15 mouse cellular contexts compared by ENCODE assay signal in genomic region chr15:102262582-102262981, GRCm38 (mm10). TPM values are rescaled to one million over a fixed set of nuclear protein-coding genes. Genes with fewer than 3 reads are reported as not detected.
A peak's percentile ranks its signal among the peaks of the same experiment; 100 is the strongest.
DNase-seq lines count a peak whose midpoint lies in the region; ATAC-seq lines count a peak whose summit lies in the region.
"Had no signal": no experiment of that assay in that cellular context is flagged by ENCODE, and none has a peak within 500 bp of the region (broad histone marks: within the 10 kb centered on the region; RNA-seq: fewer than 3 reads in every experiment).

No protein-coding gene starts in this region.

- no peaks in the 10 kb centered on the region for H3K9me3 ChIP-seq in embryonic facial prominence, embryonic 10.5 days
- no peaks in the 10 kb centered on the region for H3K9me3 ChIP-seq in limb, embryonic 12.5 days
- H3K9me3 ChIP-seq in stomach, embryonic 16.5 days (replicated peaks; ENCODE audit: control insufficient read depth, low read length), result no peaks in the 10 kb centered on the region
- H3K9me3 ChIP-seq: heart, embryonic 12.5 days; hindbrain, embryonic 10.5 days; liver, embryonic 13.5 days had no signal

- peak; percentile 81 for DNase-seq in right cerebral cortex, adult 18-20 months
- DNase-seq in right cerebral cortex, postnatal 14 days, result no peak
- no peak for DNase-seq in embryonic facial prominence, embryonic 10.5 days (ENCODE audit: low spot score)
- DNase-seq in yolk sac, embryonic 10.5 days (ENCODE audit: low spot score), result no peak
- no peak for DNase-seq in ovary, adult 18-20 months (ENCODE audit: low spot score)
- DNase-seq in spleen, postnatal 14 days (ENCODE audit: low spot score in 2 of 2), result no peak
- DNase-seq: cerebellum, adult 2 months; kidney, adult 11 months; liver, embryonic 13.5 days; lung, postnatal 36 days had no signal

- H3K36me3 ChIP-seq in embryonic facial prominence, embryonic 10.5 days (replicated peaks), result no peaks in the 10 kb centered on the region
- no peaks in the 10 kb centered on the region for H3K36me3 ChIP-seq in limb, embryonic 12.5 days
- H3K36me3 ChIP-seq in stomach, embryonic 16.5 days (ENCODE audit: control insufficient read depth, insufficient read depth, low read length), result no peaks in the 10 kb centered on the region
- H3K36me3 ChIP-seq: heart, embryonic 12.5 days; hindbrain, embryonic 10.5 days; liver, embryonic 13.5 days had no signal

- WGBS in embryonic facial prominence, embryonic 10.5 days, result 48% methylated on average over 7 of the region's 7 CpGs
- 43% methylated on average over 7 of the region's 7 CpGs for WGBS in limb, embryonic 12.5 days
- 35% methylated on average over 7 of the region's 7 CpGs for whole genome bisulfite sequencing in stomach, embryonic 16.5 days

- H3K9ac ChIP-seq in limb, embryonic 12.5 days (replicated peaks), result no peak overlapping the region
- no peak overlapping the region for H3K9ac ChIP-seq in stomach, embryonic 16.5 days (ENCODE audit: low read length)
- H3K9ac ChIP-seq: heart, embryonic 12.5 days; liver, embryonic 13.5 days had no signal

- peaks cover 25% of the 10 kb centered on the region for H3K27me3 ChIP-seq in embryonic facial prominence, embryonic 10.5 days (replicated peaks; ENCODE audit: low read depth, poor library complexity, severe bottlenecking)
- H3K27me3 ChIP-seq in limb, embryonic 12.5 days, result no peaks in the 10 kb centered on the region
- H3K27me3 ChIP-seq in stomach, embryonic 16.5 days (ENCODE audit: control insufficient read depth, insufficient read depth, low read length), result no peaks in the 10 kb centered on the region

- peaks cover 48% of the 10 kb centered on the region for H3K4me1 ChIP-seq in embryonic facial prominence, embryonic 10.5 days
- H3K4me1 ChIP-seq in limb, embryonic 12.5 days (replicated peaks), result peaks cover 42% of the 10 kb centered on the region
- peaks cover 17% of the 10 kb centered on the region for H3K4me1 ChIP-seq in stomach, embryonic 16.5 days (ENCODE audit: control insufficient read depth, insufficient read depth, low read length)

- peak overlapping the region; percentile 41; the same call in 1 of the 2 replicates for H3K27ac ChIP-seq in embryonic facial prominence, embryonic 10.5 days (replicated peaks)
- peak overlapping the region; percentile 18; the same call in 1 of the 2 replicates for H3K27ac ChIP-seq in limb, embryonic 12.5 days
- H3K27ac ChIP-seq in stomach, embryonic 16.5 days (ENCODE audit: low read length), result peak overlapping the region; percentile 74
- H3K27ac ChIP-seq: hindbrain, embryonic 10.5 days; liver, embryonic 13.5 days had no signal

- no peak overlapping the region for H3K4me2 ChIP-seq in limb, embryonic 12.5 days
- H3K4me2 ChIP-seq in stomach, embryonic 16.5 days (ENCODE audit: low read depth, low read length), result no peak overlapping the region
- H3K4me2 ChIP-seq: heart, embryonic 12.5 days; liver, embryonic 13.5 days had no signal

- ATAC-seq in limb, embryonic 12.5 days (ENCODE audit: insufficient number of reproducible peaks, insufficient read depth, low FRiP score, low TSS enrichment, low read depth), result no peak
- peak; percentile 54 for ATAC-seq in stomach, embryonic 16.5 days (ENCODE audit: insufficient read depth, low FRiP score)

- no peak overlapping the region for H3K4me3 ChIP-seq in embryonic facial prominence, embryonic 10.5 days
- H3K4me3 ChIP-seq in limb, embryonic 12.5 days (replicated peaks), result no peak overlapping the region
- H3K4me3 ChIP-seq in stomach, embryonic 16.5 days (replicated peaks; ENCODE audit: low read length), result no peak overlapping the region
- H3K4me3 ChIP-seq: heart, embryonic 12.5 days; hindbrain, embryonic 10.5 days; liver, embryonic 13.5 days had no signal

RNA-seq across cellular contexts. Expression of gene Rarg, which starts 5.3 kb away (rescaled TPM):
- polyA plus RNA-seq in embryonic facial prominence, embryonic 10.5 days (2016; fragmentation: Nextera tagmentation; extraction: Ambion mirVana), result 77.8 and 90.2 TPM in 2 replicates
- polyA plus RNA-seq in limb, embryonic 12.5 days (2016; fragmentation: Nextera tagmentation; extraction: Ambion mirVana), result 137 TPM in 2 replicates
- polyA plus RNA-seq in stomach, embryonic 16.5 days (2015; fragmentation: Nextera tagmentation; extraction: Ambion mirVana), result 41.2 and 48.6 TPM in 2 replicates

RNA-seq across cellular contexts. Expression of gene Gm9918, which starts 7.8 kb away (rescaled TPM):
- 0.75 and 1.3 TPM in 2 replicates for polyA plus RNA-seq in embryonic facial prominence, embryonic 10.5 days (2016; fragmentation: Nextera tagmentation; extraction: Ambion mirVana)
- 1.3 and 1.4 TPM in 2 replicates for polyA plus RNA-seq in limb, embryonic 12.5 days (2016; fragmentation: Nextera tagmentation; extraction: Ambion mirVana)
- 0.16 and 0.28 TPM in 2 replicates for polyA plus RNA-seq in stomach, embryonic 16.5 days (2015; fragmentation: Nextera tagmentation; extraction: Ambion mirVana)
- polyA plus RNA-seq: heart, embryonic 12.5 days; liver, embryonic 13.5 days; spleen, adult 2 months had no signal

RNA-seq across cellular contexts. Expression of gene Mfsd5, which starts 16.7 kb away (rescaled TPM):
- 63.2 and 66.4 TPM in 2 replicates for polyA plus RNA-seq in embryonic facial prominence, embryonic 10.5 days (2016; fragmentation: Nextera tagmentation; extraction: Ambion mirVana)
- 56.1 and 58.8 TPM in 2 replicates for polyA plus RNA-seq in limb, embryonic 12.5 days (2016; fragmentation: Nextera tagmentation; extraction: Ambion mirVana)
- 71.5 and 83.5 TPM in 2 replicates for polyA plus RNA-seq in stomach, embryonic 16.5 days (2015; fragmentation: Nextera tagmentation; extraction: Ambion mirVana)

RNA-seq across cellular contexts. Expression of gene Itgb7, which starts 30.8 kb away (rescaled TPM):
- polyA plus RNA-seq in embryonic facial prominence, embryonic 10.5 days (2016; fragmentation: Nextera tagmentation; extraction: Ambion mirVana), result 1.1 and 1.6 TPM in 2 replicates
- polyA plus RNA-seq in limb, embryonic 12.5 days (2016; fragmentation: Nextera tagmentation; extraction: Ambion mirVana), result 2.9 and 3.3 TPM in 2 replicates
- polyA plus RNA-seq in stomach, embryonic 16.5 days (2015; fragmentation: Nextera tagmentation; extraction: Ambion mirVana), result 5.6 and 6.3 TPM in 2 replicates

RNA-seq across cellular contexts. Expression of gene Espl1, which starts 33.5 kb away (rescaled TPM):
- polyA plus RNA-seq in embryonic facial prominence, embryonic 10.5 days (2016; fragmentation: Nextera tagmentation; extraction: Ambion mirVana), result 55.4 and 57.6 TPM in 2 replicates
- polyA plus RNA-seq in limb, embryonic 12.5 days (2016; fragmentation: Nextera tagmentation; extraction: Ambion mirVana), result 42.7 and 49.3 TPM in 2 replicates
- polyA plus RNA-seq in stomach, embryonic 16.5 days (2015; fragmentation: Nextera tagmentation; extraction: Ambion mirVana), result 17.9 and 21.9 TPM in 2 replicates

Comparison
In these comparisons a context has a peak if more than half of its experiments do, and no peak if none do; other contexts are left out.
1. H3K27ac ChIP-seq: peak in every context shown above with its lines; median percentile 74 in stomach, embryonic 16.5 days; 41 in embryonic facial prominence, embryonic 10.5 days; 18 in limb, embryonic 12.5 days.